Mouse (Mus musculus): ENCODE data around the gene Akr7a5. TPM values are rescaled to one million over a fixed set of nuclear protein-coding genes. Genes with fewer than 3 reads are reported as not detected.

Gene Akr7a5
- polyA plus RNA-seq, 1 experiment: 209 TPM

DNA sequence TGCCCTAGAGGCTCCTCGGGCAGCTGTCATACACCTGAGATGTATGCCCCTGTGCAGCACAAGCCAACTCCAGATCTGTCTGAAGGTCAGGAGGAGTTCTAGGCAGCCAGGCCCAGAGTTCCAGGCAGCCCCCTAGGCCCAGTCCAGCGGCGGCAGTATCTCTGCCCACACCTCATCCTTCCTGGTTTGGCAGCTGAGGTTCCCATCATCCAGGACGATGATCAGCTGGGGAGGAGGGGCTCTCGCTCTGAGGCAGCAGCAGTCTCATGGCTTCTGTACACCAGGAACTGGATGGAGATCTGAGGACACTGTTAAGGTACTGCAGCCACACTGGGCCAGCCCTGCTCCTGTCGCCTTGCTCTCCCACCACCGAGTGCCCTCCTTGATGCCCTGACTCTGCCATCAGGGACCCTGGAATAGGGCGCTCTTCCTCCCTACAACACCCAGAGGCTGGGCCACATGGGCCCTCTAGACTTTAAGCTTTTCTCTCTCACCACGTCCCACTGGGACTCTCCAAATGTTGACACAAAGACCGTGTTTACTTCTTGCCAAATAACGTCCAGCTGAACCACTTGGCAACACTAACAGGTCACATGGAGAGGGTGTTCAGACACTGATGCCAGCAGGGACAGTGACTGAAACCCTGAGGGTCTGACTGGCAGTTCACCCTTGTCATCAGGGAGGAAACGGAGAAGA is 11.7 kb upstream of the Akr7a5 start:
- TF ChIP-seq CTCF (IDR thresholded peaks at IDR 0.05; ENCODE audit: extremely low read depth, insufficient read length, insufficient replicate concordance, low read depth, low read length) (no peak), POLR2A (IDR thresholded peaks at IDR 0.05; ENCODE audit: low read depth, low read length) (no peak)
- H3K27ac ChIP-seq (ENCODE audit: insufficient read depth, low read depth, low read length): no peak overlapping the region
- peaks cover 33% of the 10 kb centered on the region for H3K36me3 ChIP-seq (ENCODE audit: control insufficient read depth, insufficient read depth, low read length)
- WGBS: 66% methylated on average over 12 of the region's 12 CpGs
- no peak overlapping the region for H3K4me3 ChIP-seq (ENCODE audit: low read depth, low read length)
- H3K27me3 ChIP-seq (ENCODE audit: control insufficient read depth, insufficient read depth, low read length): no peaks in the 10 kb centered on the region
- no peaks in the 10 kb centered on the region for H3K4me1 ChIP-seq (ENCODE audit: control insufficient read depth, insufficient read depth, insufficient read length, low read length)

DNA sequence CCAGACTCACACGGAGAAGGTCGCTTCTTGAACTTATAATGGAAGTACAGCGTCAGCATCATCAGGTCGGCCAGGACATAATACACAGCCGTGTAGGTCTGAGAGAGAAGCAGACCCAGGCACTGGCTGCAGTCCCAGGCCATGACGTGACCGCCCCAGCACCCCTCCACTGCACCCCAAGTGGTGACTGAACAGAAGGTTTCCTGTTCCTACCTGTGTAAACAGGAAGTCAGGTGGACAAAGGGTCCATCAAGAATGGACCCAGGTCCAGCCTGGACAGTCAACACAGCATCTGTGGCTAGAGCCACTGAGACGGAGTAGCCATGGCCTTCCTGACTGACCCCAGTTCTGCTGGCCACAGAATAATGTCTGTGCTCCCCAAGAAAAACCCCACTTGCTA is 8.8 kb upstream of the Akr7a5 start:
- WGBS: 92% methylated on average over 8 of the region's 8 CpGs
- TF ChIP-seq CTCF (IDR thresholded peaks at IDR 0.05; ENCODE audit: extremely low read depth, insufficient read length, insufficient replicate concordance, low read depth, low read length) (no peak), POLR2A (IDR thresholded peaks at IDR 0.05; ENCODE audit: low read depth, low read length) (no peak)
- H3K4me1 ChIP-seq (ENCODE audit: control insufficient read depth, insufficient read depth, insufficient read length, low read length): no peaks in the 10 kb centered on the region

GRCm38 (mm10) chr4:139302241-139302640 is 8.3 kb upstream of the Akr7a5 start:
- no peak overlapping the region for H3K4me3 ChIP-seq (ENCODE audit: low read depth, low read length)
- no peaks in the 10 kb centered on the region for H3K4me1 ChIP-seq (ENCODE audit: control insufficient read depth, insufficient read depth, insufficient read length, low read length)
- peaks cover 46% of the 10 kb centered on the region for H3K36me3 ChIP-seq (ENCODE audit: control insufficient read depth, insufficient read depth, low read length)
- no peaks in the 10 kb centered on the region for H3K27me3 ChIP-seq (ENCODE audit: control insufficient read depth, insufficient read depth, low read length)
- WGBS: 87% methylated on average over 5 of the region's 5 CpGs
- H3K27ac ChIP-seq (ENCODE audit: insufficient read depth, low read depth, low read length): no peak overlapping the region
- TF ChIP-seq POLR2A (IDR thresholded peaks at IDR 0.05; ENCODE audit: low read depth, low read length): no peak

More for the DNA sequence above, 8.8 kb upstream of the Akr7a5 start:
- Histone ChIP-seq H3K36me3 (ENCODE audit: control insufficient read depth, insufficient read depth, low read length) (peaks cover 46% of the 10 kb centered on the region), H3K27ac (ENCODE audit: insufficient read depth, low read depth, low read length) (no peak overlapping the region), H3K4me3 (ENCODE audit: low read depth, low read length) (no peak overlapping the region), H3K27me3 (ENCODE audit: control insufficient read depth, insufficient read depth, low read length) (no peaks in the 10 kb centered on the region)

GRCm38 (mm10) chr4:139305521-139305920 is 5.0 kb upstream of the Akr7a5 start:
- Histone ChIP-seq H3K4me3 (ENCODE audit: low read depth, low read length) (no peak overlapping the region), H3K36me3 (ENCODE audit: control insufficient read depth, insufficient read depth, low read length) (peaks cover 35% of the 10 kb centered on the region), H3K4me1 (ENCODE audit: control insufficient read depth, insufficient read depth, insufficient read length, low read length) (peaks cover 3% of the 10 kb centered on the region; the same call in 1 of the 2 replicates), H3K27me3 (ENCODE audit: control insufficient read depth, insufficient read depth, low read length) (no peaks in the 10 kb centered on the region), H3K27ac (ENCODE audit: insufficient read depth, low read depth, low read length) (no peak overlapping the region)
- TF ChIP-seq POLR2A (IDR thresholded peaks at IDR 0.05; ENCODE audit: low read depth, low read length) (no peak), CTCF (IDR thresholded peaks at IDR 0.05; ENCODE audit: extremely low read depth, insufficient read length, insufficient replicate concordance, low read depth, low read length) (no peak)
- 82% methylated on average over 3 of the region's 3 CpGs for WGBS

DNA sequence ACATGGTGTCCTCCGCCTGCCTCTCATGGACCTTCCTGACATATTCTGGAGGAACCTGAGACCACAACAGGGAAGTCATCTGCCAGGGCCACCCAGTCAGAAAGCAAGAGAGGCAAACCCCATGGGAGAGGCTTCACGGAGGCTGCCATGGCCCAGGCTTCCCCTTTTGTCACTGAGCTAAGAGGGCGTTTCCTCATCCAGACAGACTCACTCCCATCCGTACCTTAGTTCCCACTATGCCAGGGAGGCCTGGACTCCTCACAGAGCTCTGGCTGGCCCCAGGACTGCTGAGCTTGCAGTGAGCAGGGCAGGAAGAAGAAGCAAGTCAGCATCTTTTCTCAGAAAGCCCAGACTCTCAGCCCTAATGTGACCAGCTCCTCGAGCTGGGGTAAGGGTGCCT is 2.6 kb upstream of the Akr7a5 start:
- Histone ChIP-seq H3K4me1 (ENCODE audit: control insufficient read depth, insufficient read depth, insufficient read length, low read length) (peaks cover 5% of the 10 kb centered on the region; the same call in 1 of the 2 replicates), H3K4me3 (ENCODE audit: low read depth, low read length) (no peak overlapping the region), H3K27me3 (ENCODE audit: control insufficient read depth, insufficient read depth, low read length) (no peaks in the 10 kb centered on the region), H3K36me3 (ENCODE audit: control insufficient read depth, insufficient read depth, low read length) (peaks cover 14% of the 10 kb centered on the region), H3K27ac (ENCODE audit: insufficient read depth, low read depth, low read length) (no peak overlapping the region)
- TF ChIP-seq CTCF (IDR thresholded peaks at IDR 0.05; ENCODE audit: extremely low read depth, insufficient read length, insufficient replicate concordance, low read depth, low read length): no peak
- TF ChIP-seq POLR2A (IDR thresholded peaks at IDR 0.05; ENCODE audit: low read depth, low read length): no peak
- 89% methylated on average over 5 of the region's 5 CpGs for WGBS

- WGBS: 29% methylated on average over 6 of the region's 6 CpGs
- Histone ChIP-seq H3K4me1 (ENCODE audit: control insufficient read depth, insufficient read depth, insufficient read length, low read length) (peaks cover 5% of the 10 kb centered on the region; the same call in 1 of the 2 replicates), H3K4me3 (ENCODE audit: low read depth, low read length) (peak overlapping the region; percentile 96), H3K36me3 (ENCODE audit: control insufficient read depth, insufficient read depth, low read length) (peaks cover 23% of the 10 kb centered on the region), H3K27ac (ENCODE audit: insufficient read depth, low read depth, low read length) (no peak overlapping the region), H3K27me3 (ENCODE audit: control insufficient read depth, insufficient read depth, low read length) (no peaks in the 10 kb centered on the region)
- TF ChIP-seq CTCF (IDR thresholded peaks at IDR 0.05; ENCODE audit: extremely low read depth, insufficient read length, insufficient replicate concordance, low read depth, low read length) (peak; percentile 34; the same call in 1 of the 2 replicates), POLR2A (IDR thresholded peaks at IDR 0.05; ENCODE audit: low read depth, low read length) (no peak)
Observed at GRCm38 (mm10) chr4:139309651-139310050, 893 bp upstream of the Akr7a5 start.

DNA sequence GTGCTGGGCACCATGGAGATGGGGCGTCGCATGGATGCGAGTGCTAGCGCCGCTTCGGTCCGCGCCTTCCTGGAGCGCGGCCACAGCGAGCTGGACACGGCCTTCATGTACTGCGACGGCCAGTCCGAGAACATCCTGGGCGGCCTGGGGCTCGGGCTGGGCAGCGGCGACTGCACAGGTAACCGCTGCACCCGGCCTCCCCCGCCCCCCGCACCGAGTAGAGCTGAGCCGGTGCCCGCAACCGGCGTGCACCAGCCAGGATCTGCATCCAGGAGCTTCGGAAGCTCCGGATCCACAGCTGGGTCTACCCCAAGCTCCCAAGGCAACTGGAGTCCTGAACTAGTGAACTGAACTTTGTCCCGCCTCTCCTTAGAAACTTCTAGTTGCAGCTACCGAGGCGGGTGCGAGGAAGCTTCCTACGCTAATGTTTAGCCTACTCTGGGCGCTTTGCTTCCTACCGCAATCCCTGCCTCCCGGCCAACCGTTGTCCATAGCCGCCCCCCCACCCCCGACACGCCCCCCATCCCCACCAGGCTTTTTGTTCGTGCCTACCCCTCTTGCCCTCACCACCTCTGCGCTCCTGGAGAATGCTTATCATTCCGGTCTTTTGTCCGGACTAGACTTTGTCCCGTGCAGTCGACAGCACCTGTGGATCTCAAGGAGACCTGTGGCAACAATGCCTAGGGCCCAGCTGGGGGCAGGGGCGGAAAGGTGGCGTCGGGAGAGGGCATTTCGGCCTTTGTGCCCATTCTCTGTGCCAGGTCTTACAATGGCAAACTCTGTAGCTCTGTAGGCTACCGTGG is 556 bp downstream of the Akr7a5 start:
- Histone ChIP-seq H3K27ac (ENCODE audit: insufficient read depth, low read depth, low read length) (peak overlapping the region; percentile 96), H3K36me3 (ENCODE audit: control insufficient read depth, insufficient read depth, low read length) (peaks cover 30% of the 10 kb centered on the region), H3K4me3 (ENCODE audit: low read depth, low read length) (peak overlapping the region; percentile 96), H3K4me1 (ENCODE audit: control insufficient read depth, insufficient read depth, insufficient read length, low read length) (peaks cover 5% of the 10 kb centered on the region; the same call in 1 of the 2 replicates), H3K27me3 (ENCODE audit: control insufficient read depth, insufficient read depth, low read length) (no peaks in the 10 kb centered on the region)
- whole genome bisulfite sequencing: under 1% methylated on average over 53 of the region's 53 CpGs
- TF ChIP-seq POLR2A (IDR thresholded peaks at IDR 0.05; ENCODE audit: low read depth, low read length) (no peak), CTCF (IDR thresholded peaks at IDR 0.05; ENCODE audit: extremely low read depth, insufficient read length, insufficient replicate concordance, low read depth, low read length) (no peak)
